Mouse (Mus musculus) ES-Bruce4 (cell line): Measurements from ENCODE around the gene Adam8. TPM values are rescaled to one million over a fixed set of nuclear protein-coding genes. Genes with fewer than 3 reads are reported as not detected.

Experiments used
- H3K27ac ChIP-seq: 2 replicates; pipeline ENCODE4 v1.5.1; 2012; ENCODE audit warnings: low read length, inconsistent platforms; ENCODE audit not compliant: insufficient read depth
- H3K27me3 ChIP-seq: 2 replicates; pipeline ENCODE4 v1.6.1; 2012; ENCODE audit warnings: mild to moderate bottlenecking, low read length, inconsistent platforms; ENCODE audit not compliant: control insufficient read depth, poor library complexity, insufficient read depth, severe bottlenecking
- H3K36me3 ChIP-seq: 2 replicates; pipeline ENCODE4 v1.6.1; 2012; ENCODE audit warnings: inconsistent platforms, mild to moderate bottlenecking, low read length, moderate library complexity; ENCODE audit not compliant: control insufficient read depth, poor library complexity, insufficient read depth, severe bottlenecking
- H3K4me1 ChIP-seq: one replicate; pipeline ENCODE4 v1.8.1; 2011; ENCODE audit warnings: low read length; ENCODE audit not compliant: control insufficient read depth, insufficient read depth
- H3K4me3 ChIP-seq: 2 replicates; pipeline ENCODE4 v1.5.1; 2011; ENCODE audit warnings: low read depth, mild to moderate bottlenecking, low read length
- H3K9ac ChIP-seq: 2 replicates; pipeline ENCODE4 v1.6.1; 2012; ENCODE audit warnings: low read depth, mild to moderate bottlenecking, inconsistent platforms; ENCODE audit not compliant: poor library complexity, severe bottlenecking
- H3K9me3 ChIP-seq: replicated peaks from 2 replicates; pipeline ENCODE4 v1.6.1; 2012; ENCODE audit warnings: mild to moderate bottlenecking, low read length, inconsistent platforms; ENCODE audit not compliant: control insufficient read depth, poor library complexity, insufficient read depth, severe bottlenecking
- CTCF ChIP-seq: IDR thresholded peaks from one replicate; pipeline ENCODE4 v1.8.1; 2011; ENCODE audit warnings: low read depth, low read length
- EP300 ChIP-seq: IDR thresholded peaks from 2 replicates; pipeline ENCODE4 v1.6.1; 2011; ENCODE audit warnings: low read depth, low read length; ENCODE audit not compliant: insufficient read depth
- POLR2A ChIP-seq: IDR thresholded peaks from one replicate; pipeline ENCODE4 v1.8.1; 2011; ENCODE audit warnings: low read length; ENCODE audit not compliant: insufficient read depth
- polyA plus RNA-seq: library from polyadenylated mRNA; stranded (reverse); fragments of >200 nt; gene quantifications from 2 replicates; pipeline ENCODE4 v1.2.4, GENCODE M21; 2011; ENCODE audit warnings: low read depth; ENCODE audit not compliant: missing spikeins, insufficient read depth, insufficient read length

Gene Adam8
- polyA plus RNA-seq, 1 experiment, result 9.2 TPM

DNA sequence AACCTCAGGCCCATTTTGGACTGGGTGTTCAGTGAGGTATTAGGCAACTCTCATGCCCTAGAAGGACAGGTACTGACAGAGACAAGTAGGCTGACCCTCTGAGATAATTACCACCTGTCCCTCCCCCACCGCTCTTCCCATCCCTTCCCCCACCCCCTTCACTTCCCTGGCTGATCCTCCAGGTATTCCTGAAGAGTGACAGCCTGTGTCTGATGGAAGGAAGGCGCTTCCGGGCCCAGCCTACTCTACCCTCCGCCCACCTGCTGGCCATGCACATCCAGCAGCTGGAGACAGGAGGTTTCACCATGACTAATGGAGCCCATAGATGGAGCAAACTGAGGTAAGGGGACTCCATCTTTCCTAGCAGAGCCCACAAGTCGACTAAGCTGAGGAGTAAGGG, 54.6 kb downstream of the Adam8 start:
- Histone ChIP-seq H3K9ac (no peak overlapping the region), H3K4me1 (peaks cover 5% of the 10 kb centered on the region), H3K4me3 (peak overlapping the region; percentile 70), H3K9me3 (no peaks in the 10 kb centered on the region), H3K36me3 (no peaks in the 10 kb centered on the region), H3K27ac (peak overlapping the region; percentile 67), H3K27me3 (no peaks in the 10 kb centered on the region)
- no peak for TF ChIP-seq CTCF
- peak; percentile 88 for TF ChIP-seq EP300

DNA sequence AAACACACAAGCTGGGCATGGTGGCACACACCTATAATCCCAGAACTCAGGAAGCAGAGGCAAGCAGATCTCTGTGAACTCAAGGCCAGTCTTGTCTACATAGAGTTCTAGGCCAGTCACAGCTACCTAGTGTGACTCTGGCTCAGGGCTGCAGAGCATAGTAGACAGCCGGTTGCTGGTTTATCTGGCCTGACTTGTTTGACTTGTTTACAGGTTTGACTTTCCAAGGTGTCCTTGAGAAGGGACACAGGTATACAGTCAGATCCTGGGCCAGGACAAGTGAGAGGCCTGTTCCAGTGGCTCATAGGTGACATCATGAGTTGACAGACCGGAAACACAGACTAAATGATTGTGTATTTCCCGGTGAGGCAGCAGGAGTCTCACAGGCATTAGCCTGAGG, 55.2 kb downstream of the Adam8 start:
- Histone ChIP-seq H3K4me3 (peak overlapping the region; percentile 57; the same call in 1 of the 2 replicates), H3K27me3 (no peaks in the 10 kb centered on the region)
- TF ChIP-seq POLR2A (no peak), CTCF (no peak), EP300 (peak; percentile 87)

DNA sequence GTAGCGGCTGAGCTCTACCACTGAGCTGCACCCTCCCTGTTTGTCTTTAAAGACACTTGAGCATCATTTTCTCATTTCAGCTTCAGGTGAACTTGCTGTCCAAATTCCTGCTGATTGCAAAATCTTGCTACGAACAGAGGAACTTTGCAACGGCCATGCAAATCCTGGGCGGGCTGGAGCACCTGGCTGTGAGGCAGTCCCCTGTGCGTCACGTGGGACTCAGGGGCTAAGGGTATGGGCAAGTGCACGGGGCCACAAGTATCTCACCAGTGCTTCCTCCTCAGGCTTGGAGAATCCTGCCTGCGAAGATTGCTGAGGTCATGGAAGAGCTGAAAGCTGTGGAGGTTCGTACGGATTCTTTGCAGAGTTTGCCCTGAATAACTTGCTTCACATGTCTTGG, 55.7 kb downstream of the Adam8 start:
- Histone ChIP-seq H3K36me3 (no peaks in the 10 kb centered on the region), H3K9me3 (no peaks in the 10 kb centered on the region), H3K9ac (no peak overlapping the region), H3K27ac (peak overlapping the region; percentile 67), H3K4me1 (peaks cover 5% of the 10 kb centered on the region), H3K27me3 (no peaks in the 10 kb centered on the region), H3K4me3 (no peak overlapping the region)
- TF ChIP-seq EP300, result no peak
- TF ChIP-seq CTCF, result no peak
- TF ChIP-seq POLR2A, result no peak

More for the DNA sequence above, 55.2 kb downstream of the Adam8 start:
- H3K9ac ChIP-seq, result no peak overlapping the region
- no peaks in the 10 kb centered on the region for H3K9me3 ChIP-seq
- H3K27ac ChIP-seq, result peak overlapping the region; percentile 67
- no peaks in the 10 kb centered on the region for H3K36me3 ChIP-seq
- peaks cover 5% of the 10 kb centered on the region for H3K4me1 ChIP-seq

DNA sequence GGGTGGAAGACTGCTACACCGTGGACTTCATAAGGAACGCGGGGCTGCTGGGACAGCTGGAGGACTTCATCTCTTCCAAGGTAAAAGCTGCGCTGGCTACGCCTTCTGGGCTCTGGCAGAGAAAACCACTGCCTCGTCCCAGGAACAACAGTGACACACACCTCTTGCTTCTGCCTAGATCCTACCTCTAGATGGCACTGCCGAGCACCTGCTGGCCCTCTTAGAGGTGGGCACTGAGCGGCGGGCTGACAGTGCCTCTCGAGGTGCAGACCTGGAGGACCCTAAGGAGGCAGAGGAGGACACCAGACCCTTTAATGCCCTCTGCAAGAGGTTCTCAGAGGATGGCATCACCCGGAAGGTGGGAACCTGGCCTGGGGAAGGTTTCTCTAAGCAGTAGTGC, 61.6 kb downstream of the Adam8 start:
- H3K36me3 ChIP-seq, result no peaks in the 10 kb centered on the region
- H3K4me3 ChIP-seq, result no peak overlapping the region
- no peaks in the 10 kb centered on the region for H3K9me3 ChIP-seq
- H3K4me1 ChIP-seq, result no peaks in the 10 kb centered on the region
- no peak overlapping the region for H3K27ac ChIP-seq
- TF ChIP-seq CTCF (peak; percentile 90), POLR2A (no peak), EP300 (no peak)
- no peaks in the 10 kb centered on the region for H3K27me3 ChIP-seq
- no peak overlapping the region for H3K9ac ChIP-seq

Other genes starting within 250 kb of the Adam8 start
- not detected in 2 replicates for gene Adgra1, start 158.4 kb downstream of the Adam8 start, polyA plus RNA-seq
- 5.4 and 5.6 TPM in 2 replicates for gene Kndc1, start 97.9 kb downstream of the Adam8 start, polyA plus RNA-seq
- gene Utf1, start 48.8 kb downstream of the Adam8 start, polyA plus RNA-seq, result 244 and 276 TPM in 2 replicates
- 3.6 and 3.9 TPM in 2 replicates for gene 6430531B16Rik, start 13.8 kb downstream of the Adam8 start, polyA plus RNA-seq
- gene Zfp511, start 43.8 kb upstream of the Adam8 start, polyA plus RNA-seq, result 22.3 and 25.4 TPM in 2 replicates
- 36.3 and 38.3 TPM in 2 replicates for gene Tubgcp2, start 44.1 kb upstream of the Adam8 start, polyA plus RNA-seq
- gene Msx3, start 56.5 kb upstream of the Adam8 start, polyA plus RNA-seq, result not detected in 2 replicates
- gene Caly, start 90.0 kb upstream of the Adam8 start, polyA plus RNA-seq, result 0.84 and 0.91 TPM in 2 replicates
- gene Prap1, start 100.8 kb upstream of the Adam8 start, polyA plus RNA-seq, result not detected in 2 replicates
- gene Fuom, start 109.9 kb upstream of the Adam8 start, polyA plus RNA-seq, result 24.1 and 30.6 TPM in 2 replicates
- gene Paox, start 123.2 kb upstream of the Adam8 start, polyA plus RNA-seq, result 19.6 and 21.4 TPM in 2 replicates
- 107 and 109 TPM in 2 replicates for gene Echs1, start 123.9 kb upstream of the Adam8 start, polyA plus RNA-seq
- gene Mtg1, start 145.0 kb upstream of the Adam8 start, polyA plus RNA-seq, result 43.2 and 44.0 TPM in 2 replicates
- 0.24 TPM in 1 of 2 replicates, not detected in the other for gene Sprn, start 162.3 kb upstream of the Adam8 start, polyA plus RNA-seq
- not detected in 2 replicates for gene Olfr522, start 172.2 kb upstream of the Adam8 start, polyA plus RNA-seq
- not detected in 2 replicates for gene Olfr523, start 180.7 kb upstream of the Adam8 start, polyA plus RNA-seq
- not detected in 2 replicates for gene Olfr524, start 213.4 kb upstream of the Adam8 start, polyA plus RNA-seq
- not detected in 2 replicates for gene Cd163l1, start 225.7 kb upstream of the Adam8 start, polyA plus RNA-seq